In genomic region chr7:19589207-19589606, GRCm38 (mm10) we compare ENCODE assay signal across 11 mouse cellular contexts. TPM values are rescaled to one million over a fixed set of nuclear protein-coding genes. Genes with fewer than 3 reads are reported as not detected.
DNase-seq lines count a peak whose midpoint lies in the region; ATAC-seq and TF ChIP-seq lines count a peak whose summit lies in the region.
"Had no signal": no experiment of that assay in that cellular context is flagged by ENCODE, and none has a peak within 500 bp of the region (broad histone marks: within the 10 kb centered on the region; RNA-seq: fewer than 3 reads in every experiment).

No protein-coding gene starts in this region.

- peak; percentile 22 to 46 for DNase-seq in heart, adult 18-20 months
- DNase-seq in heart, embryonic 10.5 days (ENCODE audit: low spot score): no peak
- DNase-seq in thymus, adult 2 months: peak; percentile 44
- no peak for DNase-seq in thymus, adult 18-20 months
- DNase-seq in kidney, postnatal 4 days: peak; percentile 78 to 83
- peak; percentile 68 for DNase-seq in mesoderm, embryonic 11.5 days (ENCODE audit: low read depth, low spot score)

- H3K27me3 ChIP-seq in heart, embryonic 10.5 days (ENCODE audit: insufficient read depth, poor library complexity, severe bottlenecking): no peaks in the 10 kb centered on the region
- no peaks in the 10 kb centered on the region for H3K27me3 ChIP-seq in thymus, adult 2 months (ENCODE audit: control insufficient read depth, insufficient read depth, low read length)
- H3K27me3 ChIP-seq: embryonic facial prominence, embryonic 12.5 days; limb, embryonic 12.5 days; stomach, embryonic 15.5 days had no signal

- TF ChIP-seq CTCF in thymus, adult 2 months (IDR thresholded peaks at IDR 0.05; ENCODE audit: borderline replicate concordance, control insufficient read depth, extremely low read depth, insufficient read depth, low read length, poor library complexity): no peak
- peak; percentile 58 for TF ChIP-seq CTCF in cortical plate, adult 2 months (IDR thresholded peaks at IDR 0.05; ENCODE audit: extremely low read depth, insufficient read depth, low read length)

- peaks cover 100% of the 10 kb centered on the region for H3K36me3 ChIP-seq in heart, embryonic 10.5 days
- H3K36me3 ChIP-seq in thymus, adult 2 months (ENCODE audit: control insufficient read depth, insufficient read depth, low read length): peaks cover 52% of the 10 kb centered on the region

- no peak for TF ChIP-seq POLR2A in thymus, adult 2 months (IDR thresholded peaks at IDR 0.05; ENCODE audit: control insufficient read depth, extremely low read depth, insufficient read depth, low read length, poor library complexity)
- TF ChIP-seq POLR2A in cortical plate, adult 2 months (IDR thresholded peaks at IDR 0.05; ENCODE audit: extremely low read depth, insufficient read depth, low read length): no peak

- no peaks in the 10 kb centered on the region for H3K9me3 ChIP-seq in heart, embryonic 10.5 days
- H3K9me3 ChIP-seq: embryonic facial prominence, embryonic 12.5 days; limb, embryonic 12.5 days; stomach, embryonic 15.5 days had no signal

- H3K27ac ChIP-seq in heart, embryonic 10.5 days: no peak overlapping the region
- H3K27ac ChIP-seq in thymus, adult 2 months (ENCODE audit: control insufficient read depth, insufficient read depth, low read length): no peak overlapping the region
- no peak overlapping the region for H3K27ac ChIP-seq in cortical plate, adult 2 months (ENCODE audit: insufficient read depth, low read length)
- H3K27ac ChIP-seq: embryonic facial prominence, embryonic 12.5 days; limb, embryonic 12.5 days; stomach, embryonic 15.5 days had no signal

- 54% methylated on average over 3 of the region's 3 CpGs for WGBS in heart, embryonic 10.5 days
- 60% methylated on average over 3 of the region's 3 CpGs for WGBS in thymus, adult 2 months

- no peak overlapping the region for H3K4me3 ChIP-seq in heart, embryonic 10.5 days
- H3K4me3 ChIP-seq in thymus, adult 2 months (ENCODE audit: control insufficient read depth, insufficient read depth, low read length): no peak overlapping the region
- H3K4me3 ChIP-seq in cortical plate, adult 2 months (ENCODE audit: insufficient read depth, low read length): no peak overlapping the region
- H3K4me3 ChIP-seq: embryonic facial prominence, embryonic 12.5 days; limb, embryonic 12.5 days; stomach, embryonic 15.5 days had no signal

- no peak for ATAC-seq in inflammation-experienced regulatory T-cells, adult 6 months

- H3K4me1 ChIP-seq in heart, embryonic 10.5 days: peaks cover 25% of the 10 kb centered on the region
- H3K4me1 ChIP-seq in thymus, adult 2 months (replicated peaks; ENCODE audit: control insufficient read depth, insufficient read depth, low read length): no peaks in the 10 kb centered on the region
- H3K4me1 ChIP-seq in cortical plate, adult 2 months (ENCODE audit: control insufficient read depth, insufficient read depth, low read length): peaks cover 3% of the 10 kb centered on the region
- H3K4me1 ChIP-seq: embryonic facial prominence, embryonic 12.5 days; limb, embryonic 12.5 days; stomach, embryonic 15.5 days had no signal

RNA-seq across cellular contexts. Expression of gene Gemin7, which starts 11.8 kb away (rescaled TPM):
- 10 to 100 TPM; 52.1 to 55.0 TPM for total RNA-seq in heart, adult 18-20 months (2021)
- polyA plus RNA-seq in heart, embryonic 10.5 days (2016; fragmentation: Nextera tagmentation; extraction: Ambion mirVana): 149 and 182 TPM in 2 replicates
- polyA plus RNA-seq in thymus, adult 2 months (2012; rRNA removed): 121 and 130 TPM in 2 replicates
- 54.2 and 57.8 TPM in 2 replicates for polyA plus RNA-seq in cortical plate, adult 2 months (2012; rRNA removed)
- 100 to 1,000 TPM in 1 of 3 experiments, 10 to 100 TPM in 2; 77.6 to 107 (median 89.0) TPM for polyA plus RNA-seq in inflammation-experienced regulatory T-cells, adult 6 months (2017; shearing (Covaris generic))

RNA-seq across cellular contexts. Expression of gene Zfp296, which starts 12.1 kb away (rescaled TPM):
- under 1 TPM; 0.35 to 0.49 TPM for total RNA-seq in heart, adult 18-20 months (2021)
- polyA plus RNA-seq in heart, embryonic 10.5 days (2016; fragmentation: Nextera tagmentation; extraction: Ambion mirVana): 0.41 and 0.69 TPM in 2 replicates
- polyA plus RNA-seq in thymus, adult 2 months (2012; rRNA removed): 4.5 and 4.7 TPM in 2 replicates
- 2.9 and 3.3 TPM in 2 replicates for polyA plus RNA-seq in cortical plate, adult 2 months (2012; rRNA removed)
- polyA plus RNA-seq in inflammation-experienced regulatory T-cells, adult 6 months (2017; shearing (Covaris generic)): 1 to 10 TPM in 2 of 3 experiments, under 1 TPM in 1; 0.87 to 2.3 (median 2.0) TPM

RNA-seq across cellular contexts. Expression of gene Clasrp, which starts 15.1 kb away (rescaled TPM):
- 10 to 100 TPM; 10.5 to 15.6 TPM for total RNA-seq in heart, adult 18-20 months (2021)
- 38.7 and 47.6 TPM in 2 replicates for polyA plus RNA-seq in heart, embryonic 10.5 days (2016; fragmentation: Nextera tagmentation; extraction: Ambion mirVana)
- 240 and 315 TPM in 2 replicates for polyA plus RNA-seq in thymus, adult 2 months (2012; rRNA removed)
- polyA plus RNA-seq in cortical plate, adult 2 months (2012; rRNA removed): 140 and 162 TPM in 2 replicates
- polyA plus RNA-seq in inflammation-experienced regulatory T-cells, adult 6 months (2017; shearing (Covaris generic)): 10 to 100 TPM in 1 of 3 experiments, 1 to 10 TPM in 2; 8.1 to 10.8 (median 9.8) TPM

RNA-seq across cellular contexts. Expression of gene Ppp1r37, which starts 26.3 kb away (rescaled TPM):
- 10 to 100 TPM; 61.1 to 63.1 TPM for total RNA-seq in heart, adult 18-20 months (2021)
- polyA plus RNA-seq in heart, embryonic 10.5 days (2016; fragmentation: Nextera tagmentation; extraction: Ambion mirVana): 17.9 and 30.0 TPM in 2 replicates
- 130 and 137 TPM in 2 replicates for polyA plus RNA-seq in thymus, adult 2 months (2012; rRNA removed)
- polyA plus RNA-seq in cortical plate, adult 2 months (2012; rRNA removed): 152 and 153 TPM in 2 replicates
- polyA plus RNA-seq in inflammation-experienced regulatory T-cells, adult 6 months (2017; shearing (Covaris generic)): 1 to 10 TPM; 2.5 to 5.3 (median 2.8) TPM

RNA-seq across cellular contexts. Expression of gene Relb, which starts 40.0 kb away (rescaled TPM):
- 1 to 10 TPM; 9.0 to 9.2 TPM for total RNA-seq in heart, adult 18-20 months (2021)
- polyA plus RNA-seq in heart, embryonic 10.5 days (2016; fragmentation: Nextera tagmentation; extraction: Ambion mirVana): 3.3 and 3.8 TPM in 2 replicates
- 66.9 and 75.6 TPM in 2 replicates for polyA plus RNA-seq in thymus, adult 2 months (2012; rRNA removed)
- polyA plus RNA-seq in cortical plate, adult 2 months (2012; rRNA removed): 6.4 and 6.6 TPM in 2 replicates
- 10 to 100 TPM; 11.2 to 18.9 (median 17.4) TPM for polyA plus RNA-seq in inflammation-experienced regulatory T-cells, adult 6 months (2017; shearing (Covaris generic))

Comparison
In these comparisons a context has a peak if more than half of its experiments do, and no peak if none do; other contexts are left out.
1. DNase-seq: peak in heart, adult 18-20 months (2 of 2), thymus, adult 2 months (single experiment), kidney, postnatal 4 days (2 of 2) and mesoderm, embryonic 11.5 days (single experiment); none in heart, embryonic 10.5 days (single experiment) and thymus, adult 18-20 months (0 of 2).